Mouse (Mus musculus) megakaryocyte-erythroid progenitor cell, adult 5-6 weeks (primary cell): ENCODE data around the gene Carns1. TPM values are rescaled to one million over a fixed set of nuclear protein-coding genes. Genes with fewer than 3 reads are reported as not detected.

ENCODE experiments used
- ATAC-seq: replicated peaks from 2 replicates; pipeline ENCODE4 v1.8.0; 2016; ENCODE audit warnings: mild to moderate bottlenecking, inconsistent platforms; ENCODE audit not compliant: severe bottlenecking, poor library complexity, low FRiP score, low TSS enrichment
- total RNA-seq, 2 experiments: library from RNA; stranded (forward) in 1 of 2; stranded (reverse) in 1 of 2; fragments of 200-1000, 215-1000 nt in 1 of 2; fragments of >200 nt in 1 of 2; fragmentation: Nextera tagmentation in 1 of 2; gene quantifications; 2 replicates each; pipeline ENCODE4 v1.2.3; 2014 to 2017

The Carns1 gene
- total RNA-seq (2014; fragmentation: Nextera tagmentation) (8.1 and 10.9 TPM in 2 replicates), total RNA-seq (2017) (0.19 and 1.0 TPM in 2 replicates)

DNA sequence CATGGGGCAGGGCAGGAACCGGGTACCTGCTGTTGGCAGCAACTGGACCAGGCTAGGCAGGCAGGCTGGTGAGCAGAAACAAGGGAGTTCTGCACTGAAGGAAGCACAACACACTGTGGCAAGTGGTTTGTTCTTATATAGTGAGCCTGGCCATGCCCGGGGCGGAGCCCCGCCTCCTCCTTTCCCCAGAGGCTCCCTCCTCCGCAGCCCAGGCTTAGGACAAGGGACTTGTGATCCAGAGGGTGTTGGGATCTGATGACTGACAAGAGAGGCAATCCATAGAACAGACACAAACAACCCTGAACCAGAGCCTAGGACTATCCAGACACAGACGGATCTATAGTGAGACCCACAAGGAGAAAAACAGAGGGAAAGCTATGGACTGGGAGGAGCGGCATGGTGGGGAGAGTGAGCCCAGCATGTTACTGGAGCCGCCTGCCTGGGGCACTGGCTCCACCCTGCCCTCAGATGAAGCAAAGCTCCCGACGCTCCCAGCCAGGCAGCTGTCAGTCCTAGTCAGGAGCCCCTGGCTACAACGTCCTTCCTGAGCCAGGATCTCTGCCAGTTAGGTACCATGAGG, at the start of gene Carns1:
Carns1 (minus strand) TSS at position 112 of the 580 bp plus-strand sequence.
- no peak for ATAC-seq

DNA sequence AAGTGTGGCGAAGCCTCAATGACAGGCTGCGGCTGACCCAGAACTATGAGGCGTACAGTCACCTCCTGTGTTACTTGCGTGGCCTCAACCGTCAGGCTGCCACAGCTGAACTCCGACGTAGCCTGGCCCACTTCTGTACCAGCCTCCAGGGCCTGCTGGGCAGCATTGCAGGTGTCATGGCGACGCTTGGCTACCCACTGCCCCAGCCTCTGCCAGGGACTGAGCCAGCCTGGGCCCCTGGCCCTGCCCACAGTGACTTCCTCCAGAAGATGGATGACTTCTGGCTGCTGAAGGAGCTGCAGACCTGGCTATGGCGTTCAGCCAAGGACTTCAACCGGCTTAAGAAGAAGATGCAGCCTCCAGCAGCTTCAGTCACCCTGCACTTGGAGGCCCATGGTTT, 46.9 kb upstream of the Carns1 start:
- ATAC-seq: 0 out of 2 replicates have a peak, but pooled peaks have one; percentile 45

DNA sequence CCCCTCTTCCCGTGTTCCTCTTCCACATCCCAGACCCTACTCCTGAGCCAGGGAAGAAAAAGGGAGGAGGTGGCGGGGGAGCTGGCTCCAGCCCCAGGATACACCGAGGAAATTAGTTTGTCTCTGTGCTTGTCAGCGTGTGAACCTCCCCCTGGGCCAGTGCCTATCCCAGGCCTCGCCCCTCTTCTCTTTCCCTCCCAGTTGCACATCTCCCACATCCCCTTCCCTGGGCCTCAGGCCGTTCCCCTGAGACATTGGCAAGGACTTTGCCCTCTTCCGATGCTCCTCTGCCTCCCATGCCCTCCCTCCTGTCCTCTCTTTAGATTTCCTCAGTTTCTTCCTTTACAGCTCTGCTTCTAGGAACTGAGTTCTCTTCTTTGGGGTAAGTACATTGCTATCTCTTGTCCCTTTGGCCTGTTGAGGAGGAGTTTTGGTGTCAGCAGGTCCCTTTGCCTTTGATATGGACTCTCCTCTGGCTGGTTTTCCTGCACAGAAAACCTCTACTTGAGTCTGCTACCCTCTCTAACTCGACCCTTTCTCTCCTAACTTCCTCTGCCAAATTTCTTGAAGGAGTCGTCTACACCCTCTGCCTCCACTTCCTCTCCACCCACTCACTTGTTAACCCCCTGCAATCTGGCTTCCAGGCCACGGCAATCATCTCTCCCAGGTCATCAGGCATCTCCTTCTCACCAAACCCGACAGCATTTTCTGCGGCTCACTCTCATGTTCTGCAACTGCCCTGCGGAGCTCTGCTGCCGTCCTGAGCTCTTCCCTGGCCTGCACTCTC, 45.9 kb upstream of the Carns1 start:
- ATAC-seq: no peak

DNA sequence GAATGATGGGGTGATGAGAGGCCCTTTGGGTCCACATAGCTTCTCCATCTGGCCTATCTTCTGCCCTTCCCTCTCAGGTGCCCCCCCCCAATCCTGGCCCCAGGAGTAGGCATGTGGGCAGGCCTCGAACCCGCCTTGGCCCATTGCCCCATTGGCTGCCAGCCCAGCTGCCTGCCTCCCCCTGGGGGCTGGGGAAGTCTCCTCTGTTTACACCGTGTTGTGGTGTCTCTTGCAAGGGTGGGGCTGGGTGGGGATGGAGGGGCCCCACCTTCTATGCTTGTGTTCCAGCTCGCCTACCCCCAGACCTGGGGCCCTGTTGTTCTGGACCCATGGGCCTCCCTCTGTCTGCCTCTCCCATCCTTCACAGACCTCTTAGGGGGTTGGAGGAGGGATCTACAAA, 45.1 kb upstream of the Carns1 start:
- no peak for ATAC-seq

- ATAC-seq: no peak
Observed at GRCm38 (mm10) chr19:4219943-4220342, 44.7 kb upstream of the Carns1 start.

- no peak for ATAC-seq
Observed at GRCm38 (mm10) chr19:4218784-4219183, 43.5 kb upstream of the Carns1 start.

DNA sequence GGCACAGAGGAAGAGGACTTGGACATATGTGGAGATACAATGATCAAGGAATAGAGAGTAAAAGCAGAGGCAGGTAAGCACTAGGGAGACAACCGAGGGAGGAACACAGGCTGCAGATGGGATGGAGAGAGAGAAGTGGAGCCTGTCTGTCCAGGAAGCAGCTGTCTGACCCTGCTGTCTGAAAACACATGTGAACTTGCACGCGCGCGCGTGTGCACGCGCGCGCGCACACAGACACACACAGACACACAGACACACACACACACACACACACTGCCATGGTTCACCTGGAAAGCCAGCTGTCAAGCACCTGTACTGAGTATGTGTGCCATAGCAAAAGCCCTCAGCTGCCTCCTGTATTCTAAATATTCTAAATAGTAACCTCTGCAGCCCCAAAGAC, 43.0 kb upstream of the Carns1 start:
- ATAC-seq: no peak

GRCm38 (mm10) chr19:4217855-4218254, 42.6 kb upstream of the Carns1 start:
- ATAC-seq: no peak

- no peak for ATAC-seq
Observed at GRCm38 (mm10) chr19:4217140-4217539, 41.9 kb upstream of the Carns1 start.

DNA sequence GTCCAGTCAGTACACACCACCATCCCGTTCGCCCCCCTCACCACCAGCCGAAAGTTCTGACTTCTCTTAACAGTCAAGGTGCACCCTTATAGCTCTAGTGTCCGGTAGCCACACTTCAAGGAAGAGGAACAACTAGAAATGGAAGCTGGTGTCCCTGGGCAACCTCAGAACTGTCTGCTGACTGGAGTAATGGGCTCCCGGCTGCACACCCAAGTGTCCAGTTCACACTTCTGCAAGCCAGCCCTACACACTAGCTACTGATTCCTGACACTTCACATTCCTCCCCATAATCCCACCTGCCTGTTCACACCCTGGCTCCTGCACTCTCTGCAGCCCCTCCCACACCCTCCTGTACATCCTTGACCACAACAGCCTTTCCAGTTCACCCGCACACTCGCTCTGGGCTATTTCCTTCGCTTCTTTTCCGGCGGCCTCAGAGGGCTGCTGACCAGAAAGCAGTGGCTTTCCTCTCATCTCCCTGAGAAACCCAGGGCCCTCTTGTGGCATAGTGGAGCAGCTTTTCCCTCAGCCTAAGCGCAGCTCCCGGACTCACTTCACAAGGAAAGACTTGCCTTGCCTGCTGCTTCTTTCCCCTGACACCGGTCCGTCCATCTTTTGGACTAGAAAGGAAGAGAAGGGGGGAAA, 40.9 kb upstream of the Carns1 start:
- ATAC-seq: no peak

DNA sequence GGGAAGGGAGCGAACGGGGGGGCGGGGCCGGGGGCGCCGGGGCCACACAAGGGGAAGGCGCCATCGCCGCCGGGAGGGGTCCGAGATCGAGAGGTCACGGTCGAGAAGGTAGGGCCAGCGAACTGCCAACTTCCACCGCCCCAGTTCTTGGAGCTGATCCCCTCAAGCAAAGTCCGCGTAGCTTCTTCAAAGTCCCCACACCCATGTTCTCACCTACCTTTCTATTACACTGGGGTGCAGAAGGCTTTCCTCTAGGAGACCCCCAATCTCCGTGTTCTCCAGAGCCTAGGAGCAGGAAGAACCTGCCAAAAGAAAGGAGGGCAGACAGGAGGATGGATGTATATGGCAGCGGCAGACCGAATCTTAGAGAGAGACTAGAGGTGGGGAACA, 40.2 kb upstream of the Carns1 start:
- no peak for ATAC-seq

DNA sequence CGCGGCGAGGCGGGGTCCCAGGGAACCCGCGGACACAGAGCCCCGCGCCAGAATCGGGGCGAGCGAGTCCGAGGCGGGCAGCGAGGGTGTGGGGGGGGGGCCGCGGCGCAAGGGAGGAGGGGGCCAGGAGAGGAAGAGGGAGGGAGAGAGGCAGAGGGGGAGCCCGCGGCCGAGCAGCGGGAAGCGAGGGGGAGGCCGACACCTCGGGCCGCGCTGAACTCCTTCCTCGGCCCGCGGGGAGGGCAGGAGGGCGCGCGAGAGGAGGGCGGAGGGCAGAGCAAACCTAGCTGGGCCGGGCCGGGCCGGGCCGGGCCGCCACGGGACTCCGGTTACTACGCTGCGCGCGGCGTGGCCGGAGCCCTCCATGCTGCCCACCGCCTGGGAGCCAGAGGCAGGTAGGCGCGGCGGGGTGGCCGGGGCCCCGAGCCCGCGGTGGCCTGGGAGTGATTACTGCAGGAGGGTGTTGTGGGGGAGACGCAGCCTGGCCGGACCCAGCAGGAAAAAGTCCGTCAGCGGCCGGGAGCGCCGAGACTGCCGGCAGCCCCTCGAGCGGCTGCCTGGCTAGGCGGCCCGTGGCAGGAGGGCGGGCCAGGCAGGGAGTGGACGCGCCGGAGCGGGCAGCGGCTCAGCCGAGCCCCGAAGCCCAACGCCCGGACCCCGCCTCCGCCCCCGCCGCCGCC, 39.6 kb upstream of the Carns1 start:
- ATAC-seq: no peak

- no peak for ATAC-seq
Observed at GRCm38 (mm10) chr19:4214071-4214770, 38.9 kb upstream of the Carns1 start, which contains the start of the genes Clcf1 and AC109138.7. Clcf1 (plus strand) TSS chr19:4214238. AC109138.7 (plus strand) TSS chr19:4214357.

DNA sequence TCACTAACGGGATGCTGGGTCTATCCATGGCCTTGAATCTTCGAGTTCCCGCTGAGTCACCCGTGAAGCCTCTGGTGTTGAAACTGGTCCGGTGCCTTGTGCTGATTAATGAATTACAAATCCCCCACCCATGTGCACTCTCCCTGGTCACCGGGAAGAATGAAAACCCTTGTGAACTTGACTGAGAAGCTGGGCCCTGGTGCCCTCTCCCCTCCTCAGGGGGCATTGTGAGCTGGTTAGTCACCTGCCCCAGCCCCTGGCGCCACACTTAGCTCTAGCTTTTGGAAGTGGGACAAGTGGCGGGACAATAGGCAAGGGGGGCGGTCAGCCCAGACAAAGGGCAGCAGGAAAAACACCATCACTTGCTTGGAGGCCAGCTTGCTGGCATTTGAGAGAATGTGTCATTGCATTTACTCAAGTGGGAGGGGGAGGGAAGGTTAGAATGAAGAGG, 38.3 kb upstream of the Carns1 start:
- no peak for ATAC-seq

- ATAC-seq: no peak
Observed at GRCm38 (mm10) chr19:4211891-4212588, 36.8 kb upstream of the Carns1 start.

DNA sequence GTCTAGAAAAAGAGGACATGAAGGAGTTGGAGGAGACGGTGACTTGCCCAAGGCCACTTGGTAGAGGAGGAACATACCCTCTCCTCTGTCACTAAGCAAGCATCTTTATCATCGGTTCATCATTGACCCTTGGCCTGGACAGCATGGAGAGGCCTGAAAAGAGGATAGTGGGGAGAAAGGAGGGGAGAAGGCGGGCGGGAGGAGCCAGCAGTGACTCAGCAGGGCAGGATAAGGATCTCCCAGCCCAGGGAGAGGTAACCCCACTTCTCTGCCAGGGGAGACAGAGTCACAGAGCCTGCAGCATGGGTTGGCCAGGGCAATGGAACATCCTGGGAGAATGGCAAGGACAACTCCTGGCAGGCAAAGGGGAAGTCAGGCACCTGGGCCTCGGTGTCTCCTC, 33.3 kb upstream of the Carns1 start:
- ATAC-seq: no peak

DNA sequence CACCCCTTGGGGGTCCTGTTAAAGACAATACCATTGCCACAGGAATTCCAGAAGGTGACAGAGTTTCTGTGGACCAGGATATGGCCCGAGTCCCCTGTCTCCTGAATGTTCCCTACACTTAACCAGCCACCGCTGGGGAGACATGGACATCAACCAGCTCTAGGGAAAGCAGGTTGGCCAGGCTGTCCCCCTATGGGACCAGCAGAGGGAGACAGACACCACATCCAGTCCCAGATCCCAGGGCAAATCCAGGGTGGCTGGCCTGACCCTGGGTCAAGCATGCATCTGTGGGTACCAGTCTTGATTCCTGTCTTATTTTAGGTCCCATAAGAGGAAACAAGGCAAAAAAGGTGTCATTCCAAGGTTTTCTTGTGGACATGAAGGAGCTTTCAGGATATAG, 31.7 kb upstream of the Carns1 start:
- peak; percentile 67 for ATAC-seq

DNA sequence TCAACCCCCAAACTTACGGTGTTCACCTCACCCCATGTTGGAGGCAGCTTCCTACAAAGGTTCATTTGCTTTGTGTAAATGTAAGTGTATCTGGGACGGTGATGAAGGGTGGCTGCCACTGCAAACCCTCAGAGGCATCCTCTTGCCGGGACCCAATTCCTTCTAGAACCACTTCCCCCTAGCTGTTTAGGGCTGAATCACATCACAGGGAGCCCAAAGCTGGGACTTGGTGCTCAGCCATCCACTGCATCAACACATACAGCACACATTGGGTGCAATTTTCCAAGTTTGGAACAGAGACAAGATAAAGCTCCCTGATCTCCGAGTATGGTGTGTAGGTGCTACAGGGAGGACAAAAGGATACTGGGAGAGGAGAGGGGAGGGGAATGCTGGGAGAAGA, 29.6 kb upstream of the Carns1 start:
- no peak for ATAC-seq
